Mouse (Mus musculus) midbrain, embryonic 12.5 days (tissue): ENCODE data around the gene Sept6. TPM values are rescaled to one million over a fixed set of nuclear protein-coding genes. Genes with fewer than 3 reads are reported as not detected.

Experiments
- ATAC-seq: fragments of 200-750 bp; cut with Nextera tagmentation; 2 replicates; pipeline ENCODE4 v1.8.0; 2017; ENCODE audit warnings: low read depth, moderate TSS enrichment, moderate library complexity; ENCODE audit not compliant: low FRiP score
- H3K27ac ChIP-seq: fragments of 300-500 bp; sonication (generic); replicated peaks from 2 replicates; pipeline ENCODE4 v1.5.1; 2016; ENCODE audit warnings: mild to moderate bottlenecking
- H3K27me3 ChIP-seq: fragments of 300-500 bp; sonication (generic); 2 replicates; pipeline ENCODE4 v1.6.1; 2016; ENCODE audit warnings: mild to moderate bottlenecking
- H3K36me3 ChIP-seq: fragments of 300-500 bp; sonication (generic); 2 replicates; pipeline ENCODE4 v1.6.1; 2016
- H3K4me1 ChIP-seq: fragments of 300-500 bp; sonication (generic); 2 replicates; pipeline ENCODE4 v1.6.1; 2016
- H3K4me2 ChIP-seq: fragments of 300-500 bp; sonication (generic); replicated peaks from 2 replicates; pipeline ENCODE4 v1.6.1; 2016; ENCODE audit warnings: mild to moderate bottlenecking, moderate library complexity
- H3K4me3 ChIP-seq: fragments of 300-500 bp; sonication (generic); 2 replicates; pipeline ENCODE4 v1.5.1; 2016; ENCODE audit warnings: mild to moderate bottlenecking
- H3K9ac ChIP-seq: fragments of 300-500 bp; sonication (generic); replicated peaks from 2 replicates; pipeline ENCODE4 v1.6.1; 2016; ENCODE audit warnings: mild to moderate bottlenecking, moderate library complexity
- H3K9me3 ChIP-seq: fragments of 300-500 bp; sonication (generic); 2 replicates; pipeline ENCODE4 v1.6.1; 2016; ENCODE audit warnings: mild to moderate bottlenecking
- WGBS: fragments of 180-500 bp; shearing (Covaris S2); methylation state at CpG from one replicate; pipeline ENCODE4 v1.1.7; 2016; 5-methylcytosine and 5-hydroxymethylcytosine counted together
- polyA plus RNA-seq: library from polyadenylated mRNA; unstranded; fragments of >200 nt; fragmentation: Nextera tagmentation; extraction: Ambion mirVana; gene quantifications from 2 replicates; pipeline ENCODE4 v1.2.1, GENCODE M21; 2016

Gene Sept6
- 49.2 and 55.5 TPM in 2 replicates for polyA plus RNA-seq

- no peak within 1 kb of the TSS for H3K4me2 ChIP-seq
- H3K36me3 ChIP-seq, result no peaks in the 10 kb centered on the region
- H3K27me3 ChIP-seq, result no peaks in the 10 kb centered on the region
- H3K4me3 ChIP-seq, result no peak within 1 kb of the TSS
- 85% methylated on average over 2 of the region's 2 CpGs for WGBS
- H3K27ac ChIP-seq, result no peak within 1 kb of the TSS
- no peak within 1 kb of the TSS for H3K9ac ChIP-seq
- 0 out of 2 replicates have a peak, but pooled peaks cover 5% of the 10 kb centered on the region for H3K4me1 ChIP-seq
- H3K9me3 ChIP-seq, result no peaks in the 10 kb centered on the region
- no peak for ATAC-seq
Observed at GRCm38 (mm10) chrX:36991694-36992093, at the start of gene Sept6. Gene Sept6 (minus strand): TSS chrX:36991794.

GRCm38 (mm10) chrX:37028378-37028777 lies 36.8 kb upstream of the Sept6 start:
- WGBS, result 70% methylated on average over 3 of the region's 3 CpGs
- H3K4me3 ChIP-seq, result no peak overlapping the region
- no peak overlapping the region for H3K27ac ChIP-seq
- ATAC-seq, result no peak
- no peak overlapping the region for H3K9ac ChIP-seq
- no peaks in the 10 kb centered on the region for H3K4me1 ChIP-seq
- H3K9me3 ChIP-seq, result no peaks in the 10 kb centered on the region
- H3K36me3 ChIP-seq, result no peaks in the 10 kb centered on the region
- H3K27me3 ChIP-seq, result no peaks in the 10 kb centered on the region
- H3K4me2 ChIP-seq, result no peak overlapping the region

- H3K27me3 ChIP-seq, result no peaks in the 10 kb centered on the region
- no peak overlapping the region for H3K4me3 ChIP-seq
- ATAC-seq, result no peak
- H3K36me3 ChIP-seq, result no peaks in the 10 kb centered on the region
- H3K4me1 ChIP-seq, result no peaks in the 10 kb centered on the region
- no peaks in the 10 kb centered on the region for H3K9me3 ChIP-seq
- H3K4me2 ChIP-seq, result no peak overlapping the region
- H3K9ac ChIP-seq, result no peak overlapping the region
- H3K27ac ChIP-seq, result no peak overlapping the region
- WGBS, result 78% methylated on average over 10 of the region's 10 CpGs
Observed at GRCm38 (mm10) chrX:37023652-37024309, 32.2 kb upstream of the Sept6 start.

GRCm38 (mm10) chrX:37022690-37023089 lies 31.1 kb upstream of the Sept6 start:
- no peak for ATAC-seq
- no peaks in the 10 kb centered on the region for H3K36me3 ChIP-seq
- 17% methylated on average over 3 of the region's 3 CpGs for WGBS
- no peaks in the 10 kb centered on the region for H3K27me3 ChIP-seq
- no peak overlapping the region for H3K27ac ChIP-seq
- H3K4me3 ChIP-seq, result no peak overlapping the region
- H3K4me2 ChIP-seq, result no peak overlapping the region
- H3K9me3 ChIP-seq, result no peaks in the 10 kb centered on the region
- no peaks in the 10 kb centered on the region for H3K4me1 ChIP-seq
- no peak overlapping the region for H3K9ac ChIP-seq

GRCm38 (mm10) chrX:37019045-37019444 lies 27.5 kb upstream of the Sept6 start:
- Histone ChIP-seq H3K36me3 (no peaks in the 10 kb centered on the region), H3K4me3 (no peak overlapping the region), H3K9me3 (no peaks in the 10 kb centered on the region), H3K4me2 (no peak overlapping the region), H3K4me1 (no peaks in the 10 kb centered on the region), H3K27me3 (no peaks in the 10 kb centered on the region), H3K27ac (no peak overlapping the region), H3K9ac (no peak overlapping the region)
- 63% methylated on average over 3 of the region's 3 CpGs for WGBS
- ATAC-seq, result no peak

- no peak overlapping the region for H3K27ac ChIP-seq
- no peak overlapping the region for H3K4me2 ChIP-seq
- no peaks in the 10 kb centered on the region for H3K36me3 ChIP-seq
- no peaks in the 10 kb centered on the region for H3K9me3 ChIP-seq
- no peak for ATAC-seq
- no peak overlapping the region for H3K9ac ChIP-seq
- H3K4me1 ChIP-seq, result no peaks in the 10 kb centered on the region
- WGBS, result 89% methylated on average over 9 of the region's 9 CpGs
- H3K4me3 ChIP-seq, result no peak overlapping the region
- H3K27me3 ChIP-seq, result no peaks in the 10 kb centered on the region
Observed at GRCm38 (mm10) chrX:37018150-37018654, 26.6 kb upstream of the Sept6 start.

- Histone ChIP-seq H3K9me3 (no peaks in the 10 kb centered on the region), H3K36me3 (no peaks in the 10 kb centered on the region), H3K4me2 (no peak overlapping the region), H3K4me3 (no peak overlapping the region), H3K27ac (no peak overlapping the region), H3K4me1 (no peaks in the 10 kb centered on the region), H3K9ac (no peak overlapping the region), H3K27me3 (no peaks in the 10 kb centered on the region)
- WGBS, result 76% methylated on average over 5 of the region's 5 CpGs
- no peak for ATAC-seq
Observed at GRCm38 (mm10) chrX:37013870-37014269, 22.3 kb upstream of the Sept6 start.

GRCm38 (mm10) chrX:36991039-36991438 lies 555 bp downstream of the Sept6 start:
- WGBS, result 85% methylated on average over 4 of the region's 4 CpGs
- Histone ChIP-seq H3K27me3 (no peaks in the 10 kb centered on the region), H3K4me2 (no peak overlapping the region), H3K36me3 (no peaks in the 10 kb centered on the region), H3K4me1 (0 out of 2 replicates have a peak, but pooled peaks cover 5% of the 10 kb centered on the region), H3K9me3 (no peaks in the 10 kb centered on the region), H3K9ac (no peak overlapping the region), H3K4me3 (no peak overlapping the region), H3K27ac (no peak overlapping the region)
- no peak for ATAC-seq

- Histone ChIP-seq H3K9ac (peak overlapping the region; percentile 64), H3K36me3 (no peaks in the 10 kb centered on the region), H3K27ac (peak overlapping the region; percentile 81; the same call in 1 of the 2 replicates), H3K4me3 (peak overlapping the region; percentile 58), H3K4me1 (0 out of 2 replicates have a peak, but pooled peaks cover 5% of the 10 kb centered on the region), H3K4me2 (peak overlapping the region; percentile 61), H3K9me3 (no peaks in the 10 kb centered on the region), H3K27me3 (no peaks in the 10 kb centered on the region)
- no peak; the same call in 1 of the 2 replicates for ATAC-seq
- 23% methylated on average over 8 of the region's 11 CpGs for WGBS
Observed at GRCm38 (mm10) chrX:36989752-36990404, 1.7 kb downstream of the Sept6 start.

GRCm38 (mm10) chrX:36989234-36989751 lies 2.3 kb downstream of the Sept6 start:
- WGBS, result 16% methylated on average over 27 of the region's 29 CpGs
- ATAC-seq, result peak; percentile 88

GRCm38 (mm10) chrX:36988754-36989153 lies 2.8 kb downstream of the Sept6 start:
- Histone ChIP-seq H3K4me3 (peak overlapping the region; percentile 58), H3K4me2 (peak overlapping the region; percentile 61), H3K9ac (peak overlapping the region; percentile 64), H3K4me1 (peaks cover 5% of the 10 kb centered on the region; the same call in 1 of the 2 replicates), H3K36me3 (no peaks in the 10 kb centered on the region), H3K9me3 (no peaks in the 10 kb centered on the region), H3K27ac (peak overlapping the region; percentile 81), H3K27me3 (no peaks in the 10 kb centered on the region)
- 16% methylated on average over 23 of the region's 23 CpGs for WGBS
- ATAC-seq, result peak; percentile 73

More at GRCm38 (mm10) chrX:36989234-36989751, 2.3 kb downstream of the Sept6 start:
- H3K27ac ChIP-seq, result peak overlapping the region; percentile 81
- peak overlapping the region; percentile 58 for H3K4me3 ChIP-seq
- no peaks in the 10 kb centered on the region for H3K27me3 ChIP-seq
- H3K9ac ChIP-seq, result peak overlapping the region; percentile 64
- H3K4me2 ChIP-seq, result peak overlapping the region; percentile 61
- no peaks in the 10 kb centered on the region for H3K36me3 ChIP-seq
- peaks cover 5% of the 10 kb centered on the region; the same call in 1 of the 2 replicates for H3K4me1 ChIP-seq
- H3K9me3 ChIP-seq, result no peaks in the 10 kb centered on the region

- WGBS, result 66% methylated on average over 4 of the region's 4 CpGs
- no peak overlapping the region for H3K9ac ChIP-seq
Observed at GRCm38 (mm10) chrX:36987851-36988250, 3.7 kb downstream of the Sept6 start.

More at GRCm38 (mm10) chrX:36987851-36988250, 3.7 kb downstream of the Sept6 start:
- Histone ChIP-seq H3K4me1 (peaks cover 5% of the 10 kb centered on the region; the same call in 1 of the 2 replicates), H3K36me3 (no peaks in the 10 kb centered on the region), H3K9me3 (no peaks in the 10 kb centered on the region), H3K4me3 (peak overlapping the region; percentile 58), H3K27me3 (no peaks in the 10 kb centered on the region), H3K4me2 (peak overlapping the region; percentile 61), H3K27ac (no peak overlapping the region)
- no peak for ATAC-seq
